Mouse (Mus musculus) adrenal gland, postnatal 4 days (tissue): ENCODE data around the gene Gemin7. TPM values are rescaled to one million over a fixed set of nuclear protein-coding genes. Genes with fewer than 3 reads are reported as not detected.
A peak's percentile ranks its signal among the peaks of the same experiment; 100 is the strongest.
"Not testable (repeated sequence)": the region's sequence is repeated elsewhere in the genome, so short reads cannot be mapped to it uniquely, and the experiment has no call there.

Experiments
- DNase-seq, 2 experiments: peaks; one replicate each; pipeline ENCODE4 v3.0.0; 2021 to 2022; ENCODE audit warnings: low spot score in 2 of 2, mixed read lengths in 2 of 2
- long read RNA-seq, 2 experiments: library from polyadenylated mRNA; stranded (forward); transcript quantifications; one replicate each; pipeline ENCODE4 v2.0.0; 2021
- total RNA-seq, 2 experiments: library from RNA; stranded (reverse); gene quantifications; 2 replicates each; pipeline ENCODE4 v1.2.3; 2021

Gene Gemin7
- total RNA-seq, result 10 to 100 TPM; 67.0 to 68.8 TPM
- long read RNA-seq, experiment 1, transcript Gemin7-201 (2 exons, 763 nt), result major isoform, 62 of 70 reads
- long read RNA-seq, experiment 1, partial matches to known transcripts, result 0 of 70 reads
- long read RNA-seq, experiment 1, other reads (novel, unspliced or antisense), result 7 of 70 reads
- long read RNA-seq, experiment 2, transcript Gemin7-201 (2 exons, 763 nt), result major isoform, 54 of 62 reads
- long read RNA-seq, experiment 2, partial matches to known transcripts, result 0 of 62 reads
- long read RNA-seq, experiment 2, other reads (novel, unspliced or antisense), result 8 of 62 reads

DNA sequence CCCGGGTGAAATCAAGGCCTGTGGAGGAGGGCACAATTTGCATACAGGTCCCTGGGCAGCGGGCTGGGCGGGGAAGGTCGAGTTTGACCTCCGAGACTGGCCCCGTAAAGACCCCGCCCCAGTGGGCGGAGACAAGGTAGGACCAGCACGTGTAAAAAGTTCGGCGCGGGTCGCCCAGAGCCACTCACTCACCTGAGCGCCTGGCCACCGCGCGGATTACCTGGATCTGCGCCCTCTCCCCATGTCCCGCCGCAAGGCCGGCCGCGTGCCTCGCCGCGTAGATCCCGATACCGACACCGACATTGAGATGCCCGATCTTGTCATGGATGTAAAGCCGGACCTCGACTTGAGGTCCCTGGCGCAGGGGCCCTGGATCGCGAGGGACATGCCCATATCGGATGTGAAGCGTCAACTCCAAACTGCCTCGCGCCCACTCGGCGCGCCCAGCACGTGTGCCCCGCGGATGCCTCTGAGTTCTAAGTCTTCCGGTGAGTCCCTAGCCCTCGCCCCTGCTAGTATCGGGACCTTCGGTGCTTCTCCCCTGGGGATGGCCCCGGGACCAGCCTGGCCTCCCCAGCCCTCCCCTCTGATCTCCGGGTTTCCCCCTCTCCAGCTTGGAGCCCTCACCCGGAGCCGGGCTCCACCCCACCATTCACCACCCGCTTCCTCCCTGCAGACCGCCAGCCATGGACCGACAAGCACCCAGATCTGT, at the start of gene Gemin7, which contains the start of gene Zfp296:
Gemin7 (minus strand) TSS at position 455 of the 712 bp plus-strand sequence.
Zfp296 (plus strand) TSS at position 147 of the 712 bp plus-strand sequence.
- DNase-seq, result no peak

DNA sequence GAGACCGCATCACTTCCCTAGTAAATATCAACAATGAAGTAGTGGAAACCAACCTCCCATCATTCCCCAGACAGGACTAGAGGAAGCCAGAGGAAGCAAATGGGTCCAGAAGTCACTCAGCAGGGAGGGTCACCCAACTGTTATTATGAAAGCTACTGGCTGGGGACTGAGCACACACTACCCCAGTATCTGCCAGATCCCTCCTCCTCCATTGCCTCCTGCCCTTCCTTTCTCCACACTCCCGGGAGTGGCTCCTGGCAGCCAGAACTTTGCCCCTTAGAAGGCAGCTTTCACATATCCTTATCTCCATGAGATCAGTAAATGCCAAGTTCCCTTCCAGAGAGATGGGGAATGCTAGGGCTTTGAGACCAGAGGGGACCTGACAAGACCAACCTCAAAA, 46.0 kb upstream of the Gemin7 start:
- no peak for DNase-seq

DNA sequence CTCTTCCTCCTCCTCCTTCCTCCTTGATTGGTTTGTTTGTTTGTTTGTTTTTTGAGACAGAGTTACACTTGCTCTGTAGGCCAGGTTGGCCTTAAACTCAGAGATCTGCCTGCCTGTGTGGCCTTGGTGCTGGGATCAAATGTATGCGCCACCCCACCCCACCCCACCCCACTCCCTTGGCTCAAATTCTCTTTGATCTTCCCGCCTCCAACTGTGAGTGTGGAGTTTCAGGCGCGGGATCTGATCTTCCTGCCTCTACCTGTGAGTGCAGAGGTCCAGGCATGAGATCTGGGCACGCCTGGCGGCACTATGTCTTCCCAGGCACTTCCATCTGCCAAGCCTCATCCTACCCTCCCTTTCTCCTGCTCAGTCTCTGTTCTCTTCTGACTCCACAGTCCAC, 44.8 kb upstream of the Gemin7 start:
- no peak for DNase-seq

DNA sequence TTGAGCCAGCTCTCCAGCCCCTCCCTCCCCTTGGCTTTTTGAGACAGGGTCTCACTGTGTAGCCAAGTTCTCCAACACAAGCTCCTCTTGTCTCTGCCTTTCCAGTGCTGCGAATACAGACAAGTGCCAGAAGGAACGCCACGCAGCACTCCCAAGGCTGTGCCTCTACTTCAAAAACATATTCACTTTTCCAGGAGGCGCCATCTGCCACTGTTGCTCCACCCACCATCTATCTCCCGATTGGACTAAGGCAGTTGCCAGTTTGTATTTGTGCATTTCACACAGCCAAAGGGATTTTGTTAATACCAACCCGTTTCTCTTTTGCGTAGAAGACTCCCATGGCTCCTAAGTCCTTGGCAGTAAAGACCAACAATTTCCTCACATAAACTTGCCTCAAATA, 43.4 kb upstream of the Gemin7 start:
- no peak for DNase-seq

DNA sequence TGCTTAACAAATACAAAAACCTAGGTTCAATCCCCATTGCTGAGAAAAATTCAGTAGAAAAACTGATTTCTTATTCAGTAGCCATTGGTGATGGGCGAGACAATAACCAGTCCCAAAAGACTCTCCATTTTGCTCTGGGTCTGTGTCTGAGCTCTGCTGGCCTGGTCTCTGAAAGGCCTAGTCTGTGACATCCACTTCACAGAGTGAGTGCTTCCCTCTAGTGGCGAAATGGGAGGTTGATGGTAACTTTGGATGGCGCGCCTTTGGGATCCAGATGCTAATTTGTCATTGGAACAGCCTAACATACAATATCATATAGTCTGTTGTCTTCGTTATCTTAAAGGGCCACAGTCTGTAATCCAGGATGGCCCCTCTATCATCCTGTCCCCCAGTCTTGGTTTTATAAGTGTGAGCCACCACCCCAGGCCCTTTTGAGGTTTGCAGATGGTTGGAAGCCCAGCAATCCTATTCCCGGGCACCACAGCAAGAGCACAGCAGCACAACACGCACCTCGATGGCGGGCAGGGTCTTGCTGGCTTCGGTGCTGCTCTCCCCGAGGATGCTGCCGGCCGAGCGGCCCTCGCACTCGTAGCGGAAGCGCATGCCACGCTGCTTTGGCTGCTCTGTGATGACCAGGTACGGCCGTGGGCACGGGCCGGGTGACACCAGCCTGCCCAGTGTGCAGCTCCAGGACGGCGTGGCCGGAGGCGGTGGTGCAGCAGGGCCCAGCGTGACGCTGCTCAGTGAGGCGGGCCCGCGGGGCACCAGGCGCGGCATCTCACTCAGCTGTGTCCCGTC, 41.8 kb upstream of the Gemin7 start:
- peak; percentile 27 to 50 for DNase-seq

DNA sequence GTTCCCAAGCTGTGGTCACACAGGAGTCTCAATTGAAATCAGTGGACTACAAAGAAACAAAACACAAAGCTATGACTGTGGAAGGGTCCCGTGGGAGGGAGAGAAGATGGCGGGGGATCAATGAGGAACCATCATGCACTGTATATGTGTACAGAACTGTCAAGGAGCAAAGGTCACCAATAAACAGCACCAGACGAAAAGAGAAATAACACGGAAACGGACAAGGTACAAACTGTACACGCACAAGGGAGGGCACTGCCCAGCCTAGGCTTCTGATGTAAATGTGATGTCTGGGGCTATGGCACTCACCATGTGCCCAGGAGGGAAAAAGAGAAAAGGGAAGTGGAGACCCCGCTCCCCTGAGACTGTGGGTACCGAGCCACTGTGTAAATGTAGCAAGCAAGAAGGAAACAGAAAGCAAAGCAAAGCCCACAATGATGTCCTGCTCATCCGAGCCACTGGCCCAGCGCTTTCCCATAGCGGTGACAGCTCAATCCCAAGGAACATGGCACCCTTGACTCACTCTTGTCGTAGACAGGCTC, 37.7 kb upstream of the Gemin7 start:
- no peak for DNase-seq

DNA sequence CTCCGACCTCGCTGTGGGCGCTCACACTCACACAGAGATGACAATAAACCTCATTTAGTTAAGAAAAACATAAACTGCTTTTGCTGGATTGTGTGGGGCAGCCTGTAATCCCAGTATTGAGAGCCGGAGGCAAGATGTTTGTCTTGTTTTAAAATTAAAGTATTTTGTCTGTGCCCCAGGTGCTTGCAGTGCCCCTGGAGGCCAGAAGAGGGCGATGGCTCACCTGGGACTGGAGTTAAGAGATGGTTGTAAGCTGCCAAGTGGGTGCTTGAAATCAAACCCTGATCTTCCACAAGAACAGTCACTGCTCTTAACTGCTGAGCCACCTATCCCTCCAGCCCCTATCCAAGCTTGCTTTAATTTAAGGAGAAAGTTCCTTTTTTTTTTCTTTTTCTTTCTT, 33.6 kb upstream of the Gemin7 start:
- DNase-seq, result no peak

DNA sequence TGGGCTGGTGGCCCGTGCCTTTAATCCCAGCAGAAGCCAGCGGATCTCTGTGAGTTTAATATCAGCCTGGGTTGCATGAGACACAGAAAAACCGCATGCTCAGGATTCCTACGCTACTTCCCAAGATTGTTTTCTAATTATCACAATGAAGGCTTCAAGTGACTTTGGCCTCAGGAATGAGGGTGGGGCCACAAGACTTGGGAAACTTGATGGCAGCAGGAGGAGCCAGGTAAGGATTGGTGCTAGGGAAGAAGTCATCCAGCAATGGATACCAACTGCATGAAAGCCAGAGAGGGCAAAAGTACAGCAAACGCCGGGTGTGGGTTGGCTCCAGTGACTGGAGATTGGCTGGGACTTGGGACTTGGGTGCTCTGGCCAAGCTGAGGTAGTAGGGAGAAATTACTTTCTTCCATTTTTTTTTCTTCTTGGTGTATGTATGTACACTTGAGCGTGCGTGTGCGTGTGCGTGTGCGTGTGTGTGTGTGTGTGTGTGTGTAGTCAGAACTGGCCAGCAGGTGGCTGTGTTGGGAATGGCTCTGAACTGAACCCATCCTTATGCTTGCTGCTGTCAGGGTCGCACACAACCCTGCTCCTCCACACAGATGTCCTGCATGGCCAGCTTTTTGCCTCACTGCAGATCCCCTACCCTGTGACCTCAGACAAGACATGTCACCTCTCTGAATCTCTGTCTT, 32.4 kb upstream of the Gemin7 start:
- no peak for DNase-seq

DNA sequence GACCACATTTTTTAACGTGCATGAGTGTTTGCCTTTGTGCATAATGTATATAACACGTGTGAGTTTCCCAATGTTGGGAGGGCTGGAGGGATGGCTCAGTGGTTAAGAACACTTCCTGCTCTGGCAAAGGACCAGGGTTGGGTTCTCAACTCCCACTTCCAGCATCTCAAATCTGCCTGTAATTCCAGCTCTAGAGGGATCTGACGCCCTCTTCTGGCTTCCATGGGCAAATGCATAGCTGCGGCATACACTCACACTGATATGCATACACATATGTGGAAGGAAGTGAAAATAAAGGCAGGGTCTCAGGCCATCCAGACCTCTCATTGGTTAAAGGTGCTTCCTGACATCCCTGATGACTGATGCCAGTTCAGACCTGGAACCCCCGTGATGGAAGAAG, 29.9 kb upstream of the Gemin7 start:
- no peak for DNase-seq

DNA sequence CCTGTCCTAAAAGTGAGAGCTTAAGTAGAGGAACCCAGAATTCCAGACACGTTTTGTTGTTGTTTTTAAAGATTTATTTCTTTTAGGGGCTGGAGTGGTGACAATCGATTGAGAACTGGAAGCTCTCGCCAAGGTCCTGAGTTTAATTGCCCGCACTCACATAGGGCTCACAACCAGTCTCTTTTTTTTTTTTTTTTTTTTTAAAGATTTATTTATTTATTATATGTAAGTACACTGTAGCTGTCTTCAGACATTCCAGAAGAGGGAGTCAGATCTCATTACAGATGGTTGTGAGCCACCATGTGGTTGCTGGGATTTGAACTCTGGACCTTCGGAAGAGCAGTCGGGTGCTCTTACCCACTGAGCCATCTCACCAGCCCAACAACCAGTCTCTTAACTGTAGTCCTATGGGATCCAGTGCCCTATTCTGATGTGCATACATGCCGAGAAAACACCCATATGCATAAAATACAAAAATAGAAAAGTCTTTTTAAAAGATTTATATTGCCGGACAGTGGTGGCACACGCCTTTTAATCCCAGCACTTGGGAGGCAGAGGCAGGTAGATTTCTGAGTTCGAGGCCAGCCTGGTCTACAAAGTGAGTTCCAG, 27.3 kb upstream of the Gemin7 start:
- not testable (repeated sequence) for DNase-seq

DNA sequence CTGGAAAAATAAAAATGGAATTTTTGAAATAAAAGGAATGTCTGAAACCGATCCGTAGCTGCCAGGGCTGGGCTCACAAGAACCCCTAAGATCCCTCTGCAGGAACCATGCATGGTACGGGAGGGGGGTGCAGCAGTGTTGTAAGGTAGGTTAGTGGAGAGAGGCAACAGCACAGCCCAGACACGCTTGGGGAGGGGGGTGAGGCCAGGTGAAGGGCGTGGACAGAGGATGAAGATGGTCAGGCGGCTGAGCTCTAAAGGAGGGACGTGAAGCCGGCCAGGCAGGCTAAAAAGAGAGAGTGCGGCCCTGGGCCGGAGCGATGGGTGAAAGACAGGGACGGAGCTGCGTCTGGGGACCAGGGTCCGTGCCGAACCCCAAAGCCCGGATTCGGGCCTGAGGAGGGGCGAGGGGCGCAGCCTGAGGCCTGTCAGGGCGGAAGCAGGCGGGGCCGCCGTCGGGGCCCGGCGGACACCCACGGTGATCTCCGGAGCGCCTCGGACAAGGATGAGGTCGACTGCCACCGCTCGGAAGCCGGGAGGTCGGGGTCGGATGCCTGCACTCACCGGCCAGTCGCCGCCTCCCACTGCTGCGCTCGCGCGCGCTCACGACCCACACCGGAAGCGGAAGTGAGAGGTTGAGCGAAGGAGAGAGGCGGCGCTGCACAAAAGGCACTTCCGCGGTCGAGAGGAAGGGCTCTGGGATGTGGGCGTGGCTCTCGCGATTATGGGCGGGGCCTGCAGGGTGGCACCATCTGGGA, 26.6 kb upstream of the Gemin7 start, which contains the start of gene Clasrp:
Clasrp (minus strand) TSS at position 638 of the 757 bp plus-strand sequence.
- peak; percentile 82 to 96 for DNase-seq

DNA sequence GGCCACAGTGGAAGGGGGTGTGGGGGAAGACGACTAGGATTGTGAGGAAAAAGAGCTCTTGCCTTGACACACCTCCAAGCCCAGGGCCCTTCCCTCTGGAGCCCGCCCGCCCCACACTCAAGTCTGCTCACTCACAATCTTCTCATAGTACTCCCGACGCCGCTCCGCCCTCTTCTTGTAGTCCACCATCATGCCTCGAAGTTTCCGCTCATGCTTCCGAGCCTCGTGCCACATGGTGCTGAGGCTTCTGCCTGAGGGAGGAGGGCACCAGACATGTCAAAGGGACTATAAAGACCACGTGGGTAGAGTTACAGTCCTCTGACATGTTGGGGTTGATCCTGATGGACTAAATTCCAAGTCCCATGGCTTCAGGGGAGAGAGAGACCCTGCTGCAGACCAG, 25.7 kb upstream of the Gemin7 start:
- no peak for DNase-seq

DNA sequence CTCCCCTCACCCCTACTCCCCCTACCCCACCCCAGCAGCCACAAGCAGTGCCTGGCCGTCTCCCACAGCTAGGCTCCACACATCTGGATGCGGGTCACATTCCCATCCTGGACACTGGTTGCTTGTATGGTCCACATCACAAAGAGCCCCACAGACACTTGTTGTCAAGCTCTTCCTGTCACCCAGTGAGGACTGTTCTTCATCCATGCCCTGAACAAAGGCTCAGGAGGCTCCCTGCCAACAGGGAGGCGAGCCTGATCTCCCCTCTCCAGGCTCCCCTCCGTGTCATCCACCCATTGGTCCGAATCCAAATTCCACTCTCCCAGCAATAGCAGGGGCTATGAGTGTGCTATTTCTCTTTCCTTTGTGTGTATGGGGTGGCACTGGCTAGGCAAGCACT, 23.2 kb upstream of the Gemin7 start:
- no peak for DNase-seq

DNA sequence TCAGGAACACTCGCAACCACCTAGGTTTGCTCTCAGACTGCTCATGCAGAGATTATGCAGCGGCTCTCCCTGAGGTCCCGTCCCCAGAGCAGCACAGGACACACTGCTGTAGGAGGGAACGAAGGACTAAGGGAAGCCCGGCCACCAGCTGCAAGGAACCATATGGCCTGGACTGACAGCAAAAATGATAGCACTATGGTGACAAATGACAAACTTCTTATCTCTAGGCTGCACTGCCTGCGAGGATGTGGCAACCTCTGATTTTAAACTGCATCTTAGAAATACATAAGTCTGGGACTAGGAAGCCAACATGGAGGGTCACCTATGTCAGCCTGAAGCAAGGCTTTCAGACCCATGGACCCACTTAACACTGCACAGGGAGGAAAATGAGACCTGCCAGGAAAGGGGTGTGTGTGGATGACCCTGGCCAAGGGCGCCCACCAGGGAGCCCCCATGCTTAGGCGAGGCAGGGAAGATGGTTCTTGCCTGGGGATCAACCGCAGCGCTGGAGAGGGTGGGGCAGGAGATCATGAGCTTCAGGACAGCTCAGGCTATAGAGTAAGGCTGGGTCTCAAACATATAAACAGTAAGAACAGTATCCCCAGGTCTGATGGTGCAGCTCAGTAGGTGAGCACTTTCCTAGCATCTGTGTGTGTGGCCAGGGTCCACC, 15.8 kb upstream of the Gemin7 start:
- DNase-seq, result no peak

DNA sequence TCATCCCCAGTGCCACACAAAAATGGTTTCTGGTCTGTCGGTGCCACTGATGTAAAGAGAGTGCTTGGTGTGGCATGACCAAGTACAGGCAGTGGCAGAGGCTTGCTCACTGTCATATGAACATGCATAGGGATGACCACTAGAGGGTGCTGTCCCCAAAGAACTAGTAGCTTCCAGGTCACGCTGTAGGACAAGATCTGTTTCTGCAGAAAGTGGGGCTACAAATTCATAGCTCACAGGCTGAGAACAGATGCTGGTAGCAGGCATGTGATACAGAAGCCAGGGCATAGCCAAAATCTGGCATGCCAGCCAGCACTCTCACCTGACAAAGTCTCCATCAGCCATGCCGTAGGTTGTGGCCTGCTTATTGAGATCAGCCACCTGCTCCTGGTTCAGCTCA, 12.5 kb upstream of the Gemin7 start:
- DNase-seq, result peak; percentile 39 to 57

DNA sequence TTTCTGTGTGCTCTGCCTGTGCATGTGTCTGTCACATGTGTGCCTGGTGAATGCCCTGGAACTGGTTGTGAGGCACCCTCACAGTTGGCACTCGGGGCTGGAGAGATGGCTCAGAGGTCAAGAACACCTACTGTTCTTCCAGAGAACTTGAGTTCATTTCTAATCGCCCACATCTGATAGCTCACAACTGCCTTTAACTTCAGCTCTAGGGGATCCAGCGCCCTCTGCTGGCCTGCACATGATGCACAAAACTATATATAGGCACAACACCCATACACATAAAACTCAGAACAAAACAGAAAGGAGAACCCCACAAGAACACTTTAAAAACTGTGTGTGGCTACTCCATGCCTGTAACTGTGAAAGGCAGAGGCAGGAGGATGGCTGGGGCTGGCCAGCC, 11.8 kb upstream of the Gemin7 start:
- DNase-seq, result no peak

DNA sequence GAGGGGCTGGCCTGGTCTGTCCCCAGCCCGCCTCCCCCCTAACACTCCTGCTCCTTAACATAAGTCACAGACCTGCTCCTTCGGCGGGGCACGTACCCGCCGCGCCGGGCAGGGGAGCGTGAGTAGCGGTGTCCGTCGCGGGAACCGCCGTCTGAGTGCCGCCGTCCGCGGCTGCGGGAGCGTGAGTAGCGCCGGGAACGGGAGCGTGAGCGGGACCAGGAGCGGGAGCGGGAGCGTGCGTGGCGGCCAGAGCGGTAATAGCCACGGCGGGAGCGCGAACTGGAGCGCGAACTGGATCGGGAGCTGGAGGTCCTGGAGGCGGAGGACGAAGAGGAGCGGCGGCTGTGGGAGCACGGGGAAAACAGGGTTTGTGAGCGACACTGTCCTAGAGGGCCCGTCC, 8.9 kb upstream of the Gemin7 start:
- no peak for DNase-seq

DNA sequence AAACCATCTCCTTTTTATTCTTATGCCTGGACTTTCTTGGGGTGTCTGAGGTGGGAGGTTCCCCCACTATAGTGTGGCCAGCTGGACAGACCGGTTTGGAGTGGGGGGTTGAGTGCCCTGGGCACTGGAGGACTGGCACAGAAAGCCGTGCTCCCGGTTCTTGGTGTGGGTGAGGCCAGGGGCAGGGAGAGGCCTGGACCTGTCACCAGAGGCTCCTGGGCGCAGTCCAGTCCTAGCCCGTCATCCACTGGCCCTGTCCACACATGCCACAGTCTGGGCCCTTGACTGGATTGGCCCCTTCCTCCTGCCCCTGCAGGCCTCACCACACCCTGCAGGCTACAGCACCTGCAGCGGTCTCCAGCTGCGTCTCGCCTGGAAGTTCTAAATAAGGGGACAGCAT, 3.2 kb upstream of the Gemin7 start:
- DNase-seq, result no peak

DNA sequence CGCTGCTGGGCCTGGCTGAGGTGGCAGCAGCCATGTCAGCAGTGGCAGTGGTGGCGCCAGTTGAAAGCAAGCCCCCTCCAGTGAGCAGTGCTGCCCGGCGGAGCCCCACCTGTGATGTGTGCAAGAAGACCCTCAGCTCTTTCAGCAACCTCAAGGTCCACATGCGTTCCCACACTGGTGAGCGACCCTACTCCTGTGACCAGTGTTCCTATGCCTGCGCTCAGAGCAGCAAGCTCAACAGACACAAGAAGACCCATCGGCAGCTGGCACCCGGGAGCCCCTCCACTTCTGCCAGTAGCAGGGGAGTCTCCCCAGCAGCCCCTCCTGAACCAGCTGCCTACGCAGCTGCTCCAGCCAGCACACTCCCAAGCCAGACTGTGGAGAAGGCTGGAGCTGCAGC, 2.4 kb upstream of the Gemin7 start:
- no peak for DNase-seq
